Mouse (Mus musculus) cortical plate, adult 2 months (tissue): ENCODE measurements at regions not wholly inside any gene's neighbourhood (a gene's known extent, or its start where the extent isn't known, plus 50 kb on each side); places are given as distances from the start of the nearest gene placed in this dataset.

Experiments used
- CTCF ChIP-seq: fragments of 200-500 bp; IDR thresholded peaks from 2 replicates; pipeline ENCODE4 v1.5.1; 2011; ENCODE audit warnings: mild to moderate bottlenecking, control low read depth, low read length; ENCODE audit not compliant: insufficient read depth; ENCODE audit errors: extremely low read depth
- POLR2A ChIP-seq: fragments of 200-500 bp; IDR thresholded peaks from 2 replicates; pipeline ENCODE4 v1.6.1; 2011; ENCODE audit warnings: mild to moderate bottlenecking, low read length, control low read depth; ENCODE audit not compliant: insufficient read depth; ENCODE audit errors: extremely low read depth

- no peak for TF ChIP-seq CTCF
- no peak for TF ChIP-seq POLR2A
Observed at GRCm38 (mm10) chr3:34411142-34411914, 238.9 kb upstream of the Sox2 start.
